Mouse (Mus musculus) heart, postnatal 10 days (tissue): ENCODE results near the gene Zfhx2. TPM values are rescaled to one million over a fixed set of nuclear protein-coding genes. Genes with fewer than 3 reads are reported as not detected.
A peak's percentile ranks its signal among the peaks of the same experiment; 100 is the strongest.

Experiments
- DNase-seq, 2 experiments: peaks; one replicate each; pipeline ENCODE4 v3.0.0; 2021
- intact Hi-C: fragments of 180-260 bp; cut with DNase I; formaldehyde crosslinking; loops from one replicate; pipeline ENCODE4 v1.15.1; 2025
- total RNA-seq, 2 experiments: library from RNA; stranded (reverse); gene quantifications; 2 replicates each; pipeline ENCODE4 v1.2.3; 2021

Gene Zfhx2
- total RNA-seq, 2 experiments from 2014 or later, result 2.2 to 3.4 TPM

DNA sequence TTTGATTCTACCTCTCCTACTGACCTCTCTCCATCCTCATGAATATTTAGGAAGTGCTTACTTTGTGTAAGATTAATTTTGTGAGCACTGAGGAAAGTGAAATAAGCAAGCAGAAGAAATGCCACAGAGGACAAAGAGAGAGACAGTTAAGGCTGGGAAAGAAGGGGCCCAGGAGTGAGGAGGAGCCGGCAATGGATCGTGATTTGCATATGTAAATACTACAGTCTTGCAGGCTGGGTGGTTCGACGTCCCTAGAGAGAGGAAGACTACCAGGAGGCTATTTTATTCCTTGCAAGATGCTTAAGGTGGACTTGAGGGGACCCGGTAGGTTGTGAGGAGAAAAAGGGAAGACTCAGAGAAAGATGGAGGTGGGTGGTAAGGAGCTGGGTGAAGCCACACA is 11.0 kb downstream of the Zfhx2 start:
- intact Hi-C loops, result no loop called here
- no peak for DNase-seq

GRCm38 (mm10) chr14:55079214-55079970 is 12.7 kb downstream of the Zfhx2 start:
- DNase-seq, result peak; percentile 67 to 80

DNA sequence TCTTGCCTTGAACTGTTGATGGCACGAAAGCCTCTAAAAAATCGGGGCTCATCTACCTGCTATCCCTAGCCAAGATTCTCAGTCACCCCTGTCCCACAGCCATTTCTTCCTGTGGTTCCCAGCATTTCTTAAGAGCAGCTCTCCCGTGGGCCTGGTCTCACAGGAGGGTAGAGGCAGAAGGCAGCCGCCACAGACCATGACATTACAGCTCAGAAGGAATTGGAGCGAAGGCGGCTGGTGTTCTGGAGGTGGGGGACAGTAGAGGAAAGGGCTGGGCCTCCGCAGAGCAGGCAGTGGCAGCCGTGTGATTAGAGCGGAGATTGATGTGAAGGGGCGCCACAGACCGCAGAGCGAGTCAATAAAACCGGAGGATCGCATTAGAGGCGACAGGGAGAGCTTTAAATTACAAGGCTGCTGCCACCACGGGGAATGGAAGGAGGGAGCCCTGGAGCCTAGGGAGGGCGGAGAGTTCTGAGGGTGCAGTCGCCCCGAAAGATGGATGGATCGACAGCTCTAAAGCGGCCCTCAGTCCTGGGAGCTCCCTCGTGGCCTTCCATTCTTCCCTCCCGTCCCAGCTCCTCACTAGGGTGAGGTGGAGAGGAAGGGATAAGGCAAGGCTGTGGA is 13.6 kb downstream of the Zfhx2 start:
- intact Hi-C loops, result loop anchor here (2.0 kb wide), 1 partner anchor 22 kb away; no protein-coding TSS in a partner anchor
- DNase-seq, result no peak

More at GRCm38 (mm10) chr14:55079214-55079970, 12.7 kb downstream of the Zfhx2 start:
- intact Hi-C loops, result loop anchor here (1.0 to 2.0 kb wide), 2 partner anchors 21 to 55 kb away; no protein-coding TSS in a partner anchor

DNA sequence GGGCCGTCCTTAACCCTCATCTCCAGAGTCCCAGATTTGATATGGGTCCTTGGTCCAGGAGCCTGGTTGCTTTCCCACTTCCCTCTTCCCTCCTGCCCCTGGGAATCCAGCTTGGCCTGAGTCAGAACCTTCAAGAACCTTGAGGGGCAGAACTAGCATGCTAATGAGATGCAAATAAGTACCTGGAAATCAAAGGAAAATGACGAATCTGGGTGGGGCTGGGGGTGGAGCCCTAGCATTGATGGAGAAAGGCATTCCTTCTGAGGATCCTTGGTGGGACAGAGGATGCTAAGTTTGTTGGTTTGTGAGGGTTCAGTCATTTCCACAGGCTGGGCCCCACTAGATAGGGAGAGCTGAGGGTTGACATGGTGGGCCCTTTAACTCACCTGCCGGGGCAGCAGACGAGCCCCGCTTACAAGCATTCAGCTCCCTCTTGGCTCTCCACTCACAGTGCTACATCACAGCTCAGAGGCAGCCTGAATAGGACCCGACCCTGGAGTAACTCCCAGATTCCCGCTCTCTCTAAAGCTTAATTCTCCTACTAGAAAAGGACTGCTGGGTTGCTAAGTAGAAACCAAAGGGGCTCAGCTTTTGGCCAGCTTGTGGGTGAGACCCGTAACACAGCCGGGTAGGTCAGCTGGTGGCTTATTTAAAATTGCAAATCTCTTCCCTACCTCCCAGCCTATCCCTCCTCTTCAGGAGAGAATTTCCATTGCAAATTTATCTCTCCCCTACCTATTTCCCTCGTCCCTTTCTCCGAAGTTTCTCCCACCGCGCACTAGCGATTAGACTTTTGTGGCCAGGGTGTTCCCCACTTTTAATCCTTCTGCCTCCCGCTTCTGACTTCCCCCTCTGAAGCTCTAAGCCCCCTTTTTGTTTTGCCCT is 14.4 kb downstream of the Zfhx2 start:
- no peak for DNase-seq
- intact Hi-C loops, result loop anchor here (2.0 kb wide), 1 partner anchor 23 kb away; no protein-coding TSS in a partner anchor

GRCm38 (mm10) chr14:55076956-55077355 is 15.2 kb downstream of the Zfhx2 start:
- no peak for DNase-seq
- intact Hi-C loops, result no loop called here

DNA sequence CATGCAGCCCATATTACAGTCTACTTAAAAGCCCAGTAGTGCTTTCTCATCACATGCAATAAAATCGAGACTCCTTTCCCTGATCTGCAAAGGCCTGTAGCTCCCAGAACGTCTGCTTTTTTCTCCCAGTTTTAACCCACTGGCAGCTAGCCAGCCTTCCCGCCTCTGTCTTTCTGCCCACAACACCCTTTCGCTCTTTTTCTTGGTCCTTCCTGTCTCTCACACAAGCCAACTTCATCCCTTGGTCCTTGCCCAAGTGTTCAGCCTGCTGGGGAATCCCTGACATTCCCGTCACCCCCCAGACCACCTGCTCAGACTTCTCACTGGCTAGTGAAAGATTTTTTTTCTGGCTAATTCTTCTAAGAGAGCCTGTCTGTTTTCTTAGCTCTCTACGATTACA is 15.9 kb downstream of the Zfhx2 start:
- intact Hi-C loops, result no loop called here
- peak; percentile 26 to 54 for DNase-seq

DNA sequence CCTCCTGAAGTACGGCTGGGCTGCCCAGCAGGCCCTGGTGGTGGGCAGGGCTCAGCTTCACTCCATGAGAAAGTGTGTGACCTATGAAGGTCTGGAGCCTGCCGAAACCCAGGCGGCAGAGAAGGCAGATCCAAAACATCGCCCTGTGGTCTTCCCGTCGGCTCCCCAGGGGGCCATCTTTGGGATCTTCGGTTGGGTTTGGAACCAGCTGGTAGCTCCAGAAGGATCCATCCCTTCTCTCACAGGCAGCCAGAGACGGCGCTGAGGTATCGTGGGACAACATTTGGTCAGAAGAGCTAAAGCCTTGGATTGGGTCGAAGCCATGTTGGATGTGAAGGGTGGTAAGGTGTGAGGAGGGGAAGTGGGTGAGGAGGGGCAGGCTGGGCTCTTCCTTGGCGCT is 17.7 kb downstream of the Zfhx2 start:
- intact Hi-C loops, result no loop called here

DNA sequence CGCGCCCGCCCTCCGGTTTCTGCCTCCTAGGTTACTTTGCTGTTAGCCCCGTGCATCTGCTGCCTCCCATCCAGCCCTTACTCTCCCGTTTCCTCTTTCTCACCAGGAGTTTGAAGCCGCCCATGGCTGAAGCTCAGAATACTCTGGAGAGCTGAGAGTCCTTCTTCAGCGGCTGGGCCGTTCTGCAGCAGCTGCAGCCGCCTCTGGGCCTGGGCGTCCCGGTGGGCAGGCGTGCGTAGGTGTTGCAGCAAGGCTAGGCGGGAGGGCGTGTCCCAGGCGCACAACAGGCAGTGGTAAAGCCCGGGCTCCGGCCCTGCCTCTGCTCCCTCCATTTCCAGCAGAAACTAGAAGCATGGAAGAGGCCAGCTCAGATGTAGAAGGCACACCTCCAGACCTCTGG is 20.4 kb downstream of the Zfhx2 start:
- DNase-seq, result no peak
- intact Hi-C loops, result no loop called here

More for the DNA sequence above, 17.7 kb downstream of the Zfhx2 start:
- no peak for DNase-seq

DNA sequence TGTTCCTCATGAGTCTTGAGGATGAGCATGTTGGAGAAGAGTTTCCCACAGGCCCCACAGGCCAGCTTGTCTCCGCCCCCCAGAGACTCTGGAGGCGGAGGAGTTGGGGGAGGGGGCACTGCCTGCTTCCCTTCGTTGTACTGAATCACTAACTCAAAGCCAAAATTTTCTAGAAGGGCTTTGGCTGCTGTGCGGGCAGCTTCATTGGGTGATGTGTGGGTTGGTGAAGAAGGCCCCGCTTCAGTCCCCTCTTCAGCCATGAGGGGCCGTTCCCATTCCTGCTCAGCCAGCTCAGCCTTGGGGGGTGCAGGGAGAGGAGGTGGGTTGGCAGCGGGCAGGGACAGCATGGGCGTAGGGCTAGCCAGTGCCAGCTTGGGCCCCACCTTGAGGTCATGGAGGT is 26.1 kb downstream of the Zfhx2 start:
- intact Hi-C loops, result no loop called here
- no peak for DNase-seq

- intact Hi-C loops, result no loop called here
Observed at GRCm38 (mm10) chr14:55065391-55065790, 26.7 kb downstream of the Zfhx2 start.

GRCm38 (mm10) chr14:55064481-55065370 is 27.4 kb downstream of the Zfhx2 start:
- no peak for DNase-seq
- intact Hi-C loops, result no loop called here

More at GRCm38 (mm10) chr14:55065391-55065790, 26.7 kb downstream of the Zfhx2 start:
- no peak for DNase-seq

GRCm38 (mm10) chr14:55063581-55064381 is 28.3 kb downstream of the Zfhx2 start:
- no peak for DNase-seq
- intact Hi-C loops, result no loop called here

DNA sequence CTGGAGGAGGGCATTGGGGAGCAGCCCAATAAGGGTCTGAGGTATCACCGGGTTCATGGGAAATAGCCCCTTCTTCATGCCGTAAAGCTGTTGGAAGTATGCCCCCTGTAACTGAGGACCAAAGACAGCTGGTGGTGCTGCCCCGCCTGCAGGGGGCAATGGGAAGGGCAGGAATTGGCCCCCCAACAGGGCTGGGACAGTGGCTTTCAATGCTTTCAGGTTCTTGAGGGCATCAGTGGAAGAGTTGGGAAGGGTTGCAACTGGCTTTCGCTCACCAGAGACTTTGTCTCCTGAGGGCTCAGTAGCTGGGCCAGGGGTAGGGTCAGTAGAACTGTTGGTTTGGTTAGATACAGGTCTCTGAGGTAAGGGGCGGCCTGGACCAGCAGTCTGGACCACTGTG is 29.0 kb downstream of the Zfhx2 start:
- intact Hi-C loops, result no loop called here
- DNase-seq, result no peak

DNA sequence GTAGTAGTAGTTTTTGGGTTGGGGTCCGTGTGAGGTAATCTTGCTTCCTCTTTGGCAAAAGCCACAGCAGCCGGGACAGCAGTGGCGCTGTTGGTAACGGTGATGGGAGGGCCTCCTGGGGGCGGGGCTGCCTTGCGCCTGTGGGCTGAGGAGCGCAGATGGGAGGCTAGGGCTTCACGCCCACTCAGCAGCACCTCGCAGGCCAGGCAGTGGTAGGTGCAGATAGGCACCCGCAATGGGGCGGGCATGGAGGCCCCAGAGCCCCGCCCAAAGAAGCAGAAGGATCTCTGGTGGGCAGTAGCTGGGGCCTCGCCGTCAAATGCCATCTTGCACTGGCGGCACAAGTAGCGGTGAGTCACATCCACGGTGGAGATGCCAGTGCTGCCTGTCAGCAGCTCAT is 29.5 kb downstream of the Zfhx2 start:
- DNase-seq, result peak in 1 of 2 experiments; percentile 10
- intact Hi-C loops, result no loop called here

DNA sequence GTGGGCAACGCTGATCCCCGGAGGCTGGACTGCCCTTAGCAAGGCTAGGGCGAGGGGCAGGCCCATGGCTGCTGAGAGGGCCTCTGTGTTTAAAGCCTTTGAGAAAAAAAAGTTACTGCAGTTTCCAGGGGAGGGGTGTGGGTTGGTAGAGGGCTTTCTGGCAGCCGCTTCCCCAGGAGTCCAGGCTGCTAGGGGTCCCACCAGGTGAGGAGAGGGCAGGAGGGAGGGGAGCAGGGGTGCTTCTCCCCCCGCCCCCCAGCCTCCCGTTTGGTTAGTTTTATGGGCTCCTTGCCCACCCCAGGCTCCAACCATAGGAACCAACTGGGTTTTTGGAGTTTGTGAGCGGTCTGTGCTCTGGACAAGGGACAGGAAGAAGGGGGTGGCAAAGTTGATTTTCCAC is 30.3 kb downstream of the Zfhx2 start:
- intact Hi-C loops, result no loop called here
- no peak for DNase-seq

DNA sequence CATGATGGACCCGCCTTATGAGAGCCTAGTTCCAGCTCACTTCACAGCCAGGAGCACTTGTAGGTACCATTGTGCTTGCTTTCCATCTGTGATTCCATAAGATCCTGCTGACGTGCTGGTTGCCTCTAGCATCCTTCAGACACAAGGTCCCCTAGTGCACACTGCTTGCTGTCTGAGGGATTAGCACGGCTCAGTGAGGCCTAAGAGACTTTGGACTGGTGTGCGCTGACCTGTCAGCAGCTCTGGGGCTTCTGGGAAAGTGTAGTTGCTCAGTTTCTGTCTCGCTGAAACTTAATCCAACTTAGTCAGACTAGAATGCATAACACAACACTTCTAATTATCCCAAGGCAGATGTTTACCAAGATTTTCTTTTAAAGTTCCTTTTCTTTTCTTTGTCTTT is 32.2 kb downstream of the Zfhx2 start:
- intact Hi-C loops, result no loop called here
- no peak for DNase-seq

DNA sequence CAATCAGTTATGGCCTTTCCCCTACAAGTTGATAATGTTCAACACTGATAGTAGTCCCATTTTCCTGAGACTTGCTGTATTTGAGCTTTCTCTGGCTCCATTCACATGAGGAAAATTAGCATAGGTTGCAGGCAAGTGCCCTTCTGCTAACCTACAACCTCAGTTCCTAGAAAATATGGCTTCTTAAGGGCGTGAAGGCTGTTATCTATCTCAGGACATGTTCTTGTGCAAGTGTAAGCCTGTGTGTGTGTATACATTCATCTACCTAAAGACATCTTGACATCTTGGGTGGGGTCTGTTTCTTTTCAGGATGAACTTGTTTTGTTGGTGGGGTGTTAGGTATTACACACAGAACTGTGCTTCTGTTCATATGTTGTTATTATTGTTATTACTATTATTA is 33.1 kb downstream of the Zfhx2 start:
- no peak for DNase-seq
- intact Hi-C loops, result no loop called here

DNA sequence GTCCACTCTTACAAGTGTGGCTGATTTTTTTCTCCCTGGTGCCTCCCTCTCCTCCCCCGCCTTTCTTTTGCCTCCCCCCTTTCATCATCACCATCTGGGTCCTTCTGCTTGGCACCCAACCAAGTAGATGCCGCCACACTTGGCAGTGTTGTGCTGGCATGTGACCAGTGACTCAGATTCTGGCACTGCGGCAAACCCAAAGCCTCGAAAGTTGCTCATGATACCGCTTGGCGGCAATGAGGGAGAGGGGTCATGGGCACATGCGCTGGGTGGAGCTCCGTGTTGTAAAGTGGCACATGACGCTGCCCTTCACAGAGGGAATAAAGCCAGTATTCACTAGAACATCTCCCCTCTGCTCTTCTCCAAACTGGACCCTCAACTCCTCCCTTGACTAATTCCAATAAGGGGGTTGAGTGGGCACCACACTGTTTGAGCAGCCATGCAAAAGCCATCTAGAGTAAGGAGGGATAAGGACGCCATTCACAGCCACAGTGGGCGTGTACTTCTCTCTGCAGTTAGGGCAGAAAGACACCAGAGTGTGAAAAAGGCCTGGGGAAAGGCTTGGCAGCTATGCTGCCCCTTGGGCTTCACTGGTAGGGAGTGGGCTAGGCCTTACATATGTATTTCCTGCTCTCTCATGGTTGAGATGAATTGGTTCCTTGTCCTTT is 36.8 kb downstream of the Zfhx2 start:
- peak; percentile 69 to 70 for DNase-seq
- intact Hi-C loops, result no loop called here
